Mouse (Mus musculus) forelimb bud, embryonic 11.5 days (tissue): Measurements from ENCODE around the gene Als2.

Experiments
- DNase-seq: peaks from one replicate; pipeline ENCODE4 v3.0.0-alpha.2; 2012; ENCODE audit warnings: low read depth, low spot score

Als2 gene

DNA sequence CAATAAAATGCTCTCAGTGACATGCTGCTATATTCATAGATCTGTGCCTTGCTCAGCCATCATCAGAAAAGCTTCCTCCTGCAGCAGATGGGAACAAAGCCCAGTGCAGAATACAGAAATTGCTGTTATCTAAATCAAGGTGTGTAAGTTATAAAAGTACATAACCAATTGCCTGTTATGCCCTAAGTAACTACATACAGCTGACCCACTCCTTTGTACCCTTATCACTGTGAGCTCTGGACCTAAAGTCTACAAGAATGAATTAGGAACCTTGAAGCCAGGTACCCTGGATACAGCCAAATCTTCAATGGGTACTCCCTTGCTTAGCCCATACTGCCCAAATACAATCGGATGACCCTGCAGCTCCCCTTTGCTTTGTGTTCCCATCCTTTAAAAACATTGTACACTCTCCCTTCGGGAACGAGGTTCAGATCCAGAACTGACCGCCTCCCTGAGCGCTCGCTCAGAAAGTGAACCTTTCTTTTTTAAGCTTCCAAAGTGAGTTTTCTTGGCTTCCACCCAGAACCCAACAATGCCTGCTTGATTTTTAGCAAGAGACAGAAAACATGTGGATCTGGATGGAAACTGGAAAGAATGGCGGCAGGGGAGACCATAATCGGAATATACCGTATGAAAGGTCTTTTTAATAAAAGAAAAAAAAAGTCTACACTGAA lies 70.7 kb downstream of the Als2 start:
- no peak for DNase-seq

DNA sequence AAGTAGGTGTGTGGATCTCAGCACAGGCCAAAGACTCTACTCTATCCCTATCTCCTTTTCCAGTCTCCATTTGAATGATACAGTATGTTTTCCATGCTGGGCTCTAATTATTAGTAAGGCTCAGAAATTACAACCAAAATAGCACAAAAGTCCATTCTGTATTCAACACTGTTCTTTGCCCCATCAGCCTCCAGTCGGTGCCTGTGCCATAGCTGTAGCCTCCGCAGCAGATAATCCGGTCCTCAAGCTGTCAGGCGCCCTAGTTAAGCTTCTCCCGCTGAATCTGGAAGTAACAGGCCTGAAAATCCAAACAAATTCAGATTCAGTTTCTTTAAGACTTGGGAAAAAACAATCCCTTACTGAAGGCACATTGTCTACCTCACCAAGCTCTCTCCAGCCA lies 73.1 kb downstream of the Als2 start:
- no peak for DNase-seq

DNA sequence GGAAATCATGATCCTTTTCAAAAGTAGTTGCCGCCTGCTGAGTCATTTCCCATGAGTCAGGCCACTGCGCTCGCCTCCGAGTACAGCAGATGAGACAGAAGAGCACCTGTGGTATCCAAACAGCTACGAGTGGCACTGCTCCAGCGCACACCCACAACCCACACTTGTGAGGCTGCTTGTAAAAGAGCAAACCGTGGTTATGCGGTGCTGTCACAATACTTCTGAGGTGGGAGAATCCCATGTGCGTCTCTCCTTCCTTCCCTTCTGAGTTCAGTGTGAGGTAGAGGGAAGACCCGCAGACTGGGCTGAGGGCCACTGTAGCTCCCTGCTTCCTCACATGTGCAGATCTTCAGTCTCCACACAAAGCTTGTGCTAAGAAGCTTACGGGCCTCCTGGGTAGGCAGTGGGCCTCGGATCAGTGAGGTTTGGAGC lies 74.0 kb downstream of the Als2 start, which contains the start of gene Mpp4:
TSS of gene Mpp4 (minus strand) at position 360 of the 432 bp plus-strand sequence.
- DNase-seq: no peak

DNA sequence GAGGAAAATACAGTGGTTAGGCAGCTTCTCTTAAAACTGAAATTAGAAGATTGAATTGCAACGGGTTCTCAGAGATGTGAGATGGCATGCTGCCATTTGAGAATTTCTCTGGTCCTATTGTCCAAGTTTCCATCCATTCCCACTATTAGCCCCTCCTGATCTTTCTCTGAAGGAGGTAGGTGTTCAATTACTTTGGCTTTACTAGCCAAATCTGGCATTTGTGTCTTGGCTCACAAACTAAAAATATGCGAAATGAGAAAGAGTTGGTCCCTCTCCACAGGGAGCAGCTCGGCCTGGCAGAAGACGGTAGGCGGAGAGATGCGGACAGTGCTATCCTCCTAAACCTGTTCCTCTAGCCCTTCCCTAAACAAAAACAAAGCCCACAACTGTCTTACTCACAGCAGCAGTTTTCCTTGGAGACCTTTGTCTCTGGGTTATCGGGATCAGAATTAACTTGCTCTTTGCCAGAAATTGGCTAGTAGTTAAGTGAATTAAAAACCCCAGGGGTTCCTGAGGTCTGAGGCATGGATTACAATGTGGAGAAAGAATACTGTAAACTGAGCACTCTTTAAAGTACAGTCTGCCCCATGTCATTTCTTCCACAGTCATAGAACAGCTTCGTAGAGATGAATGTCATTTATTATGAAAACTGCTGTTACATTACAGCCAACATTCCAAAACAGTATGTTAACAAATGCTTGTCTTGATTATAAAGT lies 74.6 kb downstream of the Als2 start:
- DNase-seq: no peak

DNA sequence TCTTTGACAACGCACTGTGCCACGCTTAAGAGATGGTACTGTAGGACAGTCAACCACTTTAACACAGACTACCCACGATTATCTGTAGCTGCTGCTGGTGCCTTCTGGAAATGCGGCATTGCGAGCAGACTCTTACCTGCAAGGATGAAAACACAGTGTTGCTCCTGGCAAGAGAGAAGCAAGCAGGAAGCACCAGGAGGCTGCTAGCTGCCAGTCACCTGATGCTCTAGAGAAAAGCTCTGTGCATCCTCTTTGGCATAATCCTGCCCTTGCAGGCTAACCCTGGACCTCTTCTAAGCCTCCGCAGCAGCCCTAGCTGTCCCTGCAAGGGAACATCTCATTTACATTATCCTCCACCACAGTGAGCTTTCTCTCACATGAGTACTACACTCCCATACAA lies 75.6 kb downstream of the Als2 start:
- no peak for DNase-seq

DNA sequence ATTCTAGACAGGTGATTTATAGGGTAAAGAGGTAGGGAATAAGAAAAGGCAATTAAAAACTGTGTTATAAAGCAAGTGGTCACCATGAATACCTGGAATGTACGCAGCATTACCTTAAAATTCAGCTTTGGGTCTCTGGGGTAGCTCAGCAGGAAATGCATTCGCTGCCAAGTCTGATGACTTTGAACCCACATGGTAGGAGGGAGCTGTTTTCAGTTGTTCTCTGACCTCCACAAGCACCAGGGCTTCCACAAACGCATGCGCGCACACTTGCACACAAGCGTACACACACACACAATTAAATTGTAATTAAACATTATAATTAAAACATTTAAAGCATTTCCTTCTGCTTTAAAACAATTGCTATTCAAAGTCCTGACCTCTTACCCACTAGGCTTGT lies 76.2 kb downstream of the Als2 start:
- no peak for DNase-seq

DNA sequence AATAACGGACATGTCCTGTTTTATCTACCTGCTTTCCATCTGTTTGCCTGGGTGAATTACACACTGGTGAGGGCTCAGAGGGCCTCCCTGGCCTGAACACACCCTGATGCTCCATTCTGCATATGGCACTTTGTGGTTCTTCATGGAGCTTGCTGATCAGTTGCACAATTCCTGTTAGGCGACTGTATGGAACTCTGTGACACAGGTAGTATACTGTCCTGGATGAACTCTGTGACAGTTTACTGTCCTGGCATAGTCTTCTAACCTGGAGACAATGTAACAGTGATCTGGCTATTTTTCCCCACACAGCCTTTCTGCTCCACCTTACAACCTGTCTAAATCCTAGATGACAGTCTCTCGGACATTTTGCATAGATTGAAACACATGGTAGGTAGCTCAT lies 77.9 kb downstream of the Als2 start:
- DNase-seq: no peak

DNA sequence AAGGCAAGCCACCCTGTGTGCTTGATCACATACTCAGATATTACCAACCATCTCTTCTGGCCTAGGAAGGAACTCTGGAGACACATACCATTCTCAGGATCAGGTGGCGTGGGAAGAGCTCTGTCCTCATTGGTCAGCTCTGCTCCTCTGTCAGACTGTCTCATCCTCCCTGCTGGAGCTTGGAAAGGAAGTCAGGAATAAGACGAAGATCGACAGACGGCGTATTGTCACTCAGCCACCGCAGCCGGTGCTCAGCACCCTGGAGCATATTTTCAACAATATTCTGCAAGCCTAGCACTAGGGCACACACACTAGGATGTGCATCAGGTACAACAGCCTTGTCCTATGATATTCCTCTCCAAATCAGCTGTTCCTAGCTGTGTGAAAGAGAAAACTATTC lies 78.5 kb downstream of the Als2 start:
- DNase-seq: no peak

DNA sequence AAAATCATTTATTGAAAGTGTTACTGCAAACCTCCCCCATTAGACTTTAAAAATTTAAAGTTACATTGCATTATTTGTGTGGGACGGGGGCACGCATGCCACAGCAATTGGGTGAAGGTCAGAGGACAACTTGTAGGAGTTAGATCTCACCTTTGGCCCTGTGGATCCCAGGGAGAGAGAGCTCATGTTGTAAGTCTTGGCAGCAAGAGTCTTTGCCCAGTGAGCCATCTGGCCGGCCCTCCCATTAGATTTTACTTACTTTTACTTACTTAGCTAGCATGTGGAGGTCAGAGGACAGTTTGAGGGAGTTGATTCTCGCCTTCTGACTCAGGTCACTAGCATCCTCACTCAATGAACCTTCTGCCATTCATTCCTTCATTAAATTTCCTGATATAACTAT lies 79.2 kb downstream of the Als2 start:
- no peak for DNase-seq

DNA sequence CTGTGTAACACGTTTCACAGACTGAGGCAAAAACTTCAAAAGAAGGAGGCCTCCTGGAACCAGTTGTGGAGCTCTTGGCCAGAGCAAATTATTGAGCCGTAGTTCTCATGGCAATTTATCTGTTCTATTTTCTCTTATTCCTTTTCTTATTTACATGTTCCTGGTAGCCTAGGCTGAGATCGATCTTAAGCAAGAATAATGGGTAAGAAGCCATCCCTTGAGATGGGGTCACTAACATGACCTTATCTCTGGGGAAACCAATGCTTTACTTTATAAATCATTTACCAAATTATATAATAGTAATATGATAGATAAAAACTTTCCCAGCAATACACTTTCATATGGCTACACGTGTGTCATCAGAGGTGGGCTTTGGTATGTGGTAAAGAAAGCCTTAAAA lies 84.7 kb downstream of the Als2 start:
- no peak for DNase-seq

DNA sequence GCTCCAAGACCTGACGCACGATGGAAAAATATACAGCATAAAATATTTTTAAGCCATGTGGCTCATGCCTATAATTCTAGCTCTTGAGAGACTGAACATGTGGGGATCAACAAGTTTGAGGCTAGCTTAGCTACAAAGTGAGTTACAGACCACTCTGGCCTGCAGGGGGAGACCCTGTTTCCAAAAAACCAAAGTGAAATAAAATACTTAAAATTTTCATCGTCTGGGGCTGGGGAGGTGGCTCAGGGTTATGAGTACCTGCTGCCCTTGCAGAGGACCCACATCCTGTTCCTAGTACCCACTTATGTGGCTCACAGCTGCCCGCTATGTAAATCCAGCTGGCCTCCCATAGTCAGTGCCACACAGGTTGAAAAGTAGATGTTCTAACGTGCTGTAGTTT lies 86.5 kb downstream of the Als2 start:
- no peak for DNase-seq

DNA sequence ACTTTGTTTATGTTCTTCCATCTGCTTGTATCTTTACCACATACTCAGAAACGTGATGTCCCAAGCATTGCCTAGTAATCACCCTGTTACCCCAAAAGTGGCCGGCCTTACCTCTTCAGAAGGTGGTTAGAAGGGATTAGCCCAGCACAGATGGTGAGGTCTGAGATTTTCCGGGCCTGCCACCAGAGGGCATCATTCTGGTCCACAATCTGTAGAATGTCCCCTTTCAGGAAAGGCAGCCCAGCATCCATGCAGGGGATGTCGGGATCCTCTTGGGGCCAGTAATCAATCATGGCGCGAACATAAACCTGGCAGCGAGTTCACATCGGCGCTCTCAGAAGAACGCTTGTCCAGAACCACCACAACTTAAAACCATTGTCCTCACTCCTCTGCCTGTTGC lies 92.5 kb downstream of the Als2 start:
- no peak for DNase-seq

DNA sequence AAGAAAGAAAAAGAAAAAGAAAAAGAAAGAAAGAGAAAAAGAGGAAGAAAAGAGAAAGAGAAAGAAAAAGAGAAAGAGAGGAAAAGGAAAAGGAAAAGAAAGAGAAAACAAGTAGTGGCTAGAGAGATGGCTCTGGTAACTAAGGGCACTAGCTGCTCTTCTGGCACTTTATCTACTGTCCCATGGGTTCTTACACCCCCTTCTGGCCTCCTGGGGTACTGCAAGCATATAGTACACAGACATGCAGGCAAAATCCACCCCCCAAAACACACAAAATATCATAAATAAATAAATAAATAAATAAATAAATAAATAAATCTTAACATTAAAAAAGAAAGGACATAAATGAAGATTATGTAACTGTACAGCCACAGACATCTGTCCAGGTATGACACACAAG lies 94.2 kb downstream of the Als2 start:
- peak; percentile 67 for DNase-seq

DNA sequence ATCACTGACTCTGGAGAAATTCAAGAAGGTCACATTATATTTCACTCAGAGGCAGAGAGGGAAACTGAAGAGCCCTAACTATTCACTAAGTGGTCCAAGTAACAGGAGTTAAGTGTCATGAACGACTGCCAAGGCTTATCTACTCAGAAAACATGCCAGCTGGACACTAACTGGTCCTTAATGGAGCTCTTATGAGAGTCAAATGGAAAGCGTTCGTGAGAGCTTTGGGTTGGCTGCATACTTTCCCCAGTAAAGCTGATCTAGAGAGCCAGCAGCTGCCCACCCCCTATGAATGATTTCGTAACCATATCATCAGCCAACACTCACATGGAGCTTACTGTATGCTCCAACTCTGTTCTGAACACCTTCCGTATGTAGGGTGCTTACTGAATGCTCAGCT lies 102.6 kb downstream of the Als2 start:
- no peak for DNase-seq

DNA sequence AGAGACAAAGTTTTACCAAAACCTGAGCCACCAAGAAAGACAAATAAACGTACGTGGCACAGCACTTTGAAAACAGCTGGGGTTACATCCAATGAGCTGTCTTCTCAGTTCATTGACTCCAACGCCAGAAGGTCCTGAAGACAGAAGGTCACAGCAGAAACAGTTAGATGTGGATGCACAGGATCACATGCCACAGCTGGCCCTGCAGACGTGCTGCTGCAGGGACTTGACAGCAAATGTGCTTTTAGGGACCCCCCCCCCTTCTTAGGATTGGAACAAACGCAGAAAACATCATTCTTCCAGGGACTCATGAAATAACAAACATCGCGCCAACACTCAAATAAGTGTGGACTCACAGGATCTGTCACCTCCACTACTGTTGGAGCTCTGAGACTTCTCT lies 108.2 kb downstream of the Als2 start:
- no peak for DNase-seq

DNA sequence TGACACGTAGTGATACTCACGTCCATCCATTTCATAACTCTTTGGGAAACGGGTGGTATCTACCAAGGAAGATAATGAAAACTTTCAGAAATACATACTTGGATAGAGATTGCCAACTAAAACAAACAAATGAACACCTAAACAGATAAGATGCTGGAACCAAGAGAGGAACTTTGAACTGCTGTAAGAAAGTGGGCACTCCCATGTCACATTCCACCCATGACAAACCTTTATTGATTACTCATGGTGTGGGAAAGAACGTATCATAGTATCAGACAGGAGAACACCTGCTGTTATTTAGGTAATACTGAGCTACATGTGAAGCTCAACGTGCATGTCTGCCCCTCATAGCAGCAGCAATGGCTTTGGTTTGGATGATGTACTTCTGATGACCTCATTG lies 111.5 kb downstream of the Als2 start:
- DNase-seq: no peak

DNA sequence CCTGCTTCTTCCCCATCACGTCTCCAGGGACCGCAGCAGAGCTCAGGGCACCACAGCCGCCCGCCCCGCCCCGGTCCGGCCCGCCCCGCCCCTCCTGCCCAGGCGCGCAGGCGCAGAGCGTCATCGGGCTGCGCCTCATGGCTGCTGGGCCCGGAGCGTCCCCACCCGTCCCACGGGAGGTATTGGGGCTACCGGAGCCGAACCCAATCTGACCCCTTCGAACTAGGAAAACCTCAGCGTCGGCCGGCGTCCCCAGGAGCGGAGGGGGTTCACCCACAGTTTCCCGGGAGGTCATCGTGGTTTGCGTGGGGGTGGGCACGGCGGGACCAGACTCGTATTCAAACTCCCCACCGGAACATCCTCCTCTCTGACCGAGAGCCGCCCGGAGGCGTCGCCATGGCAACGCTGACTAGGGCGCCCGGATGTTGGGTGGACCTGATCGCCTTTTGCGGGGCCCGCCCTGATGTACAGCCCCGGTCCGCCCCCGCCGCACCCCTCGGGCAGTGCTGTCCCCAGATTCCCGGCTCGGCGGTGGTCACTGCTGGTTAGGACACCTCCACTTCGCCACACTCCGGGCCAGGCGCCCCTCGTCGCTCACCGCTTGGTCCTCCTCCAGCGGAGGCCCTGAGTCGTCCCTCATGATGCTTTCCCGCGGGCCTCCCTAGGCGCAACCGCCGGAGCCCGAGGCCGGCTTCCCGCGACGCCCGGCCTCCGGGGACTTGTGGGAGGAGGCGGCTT lies 117.1 kb downstream of the Als2 start, which contains the start of gene Tmem237:
TSS of gene Tmem237 (minus strand) at position 689 of the 738 bp plus-strand sequence.
- peak; percentile 83 for DNase-seq
